Mouse (Mus musculus) T-helper 17 cell (primary cell): ENCODE data around the gene Kbtbd3.

Source experiments
- in situ Hi-C, 2 experiments: fragments of 300-600 bp; cut with MboI, MseI; formaldehyde crosslinking; loops; 1 replicate in 1 of 2; 2 replicates in 1 of 2; pipeline ENCODE4 v1.15.1; 2025; ENCODE audit warnings: high pct_unique_total_duplicates in 2 of 2

Kbtbd3 gene

DNA sequence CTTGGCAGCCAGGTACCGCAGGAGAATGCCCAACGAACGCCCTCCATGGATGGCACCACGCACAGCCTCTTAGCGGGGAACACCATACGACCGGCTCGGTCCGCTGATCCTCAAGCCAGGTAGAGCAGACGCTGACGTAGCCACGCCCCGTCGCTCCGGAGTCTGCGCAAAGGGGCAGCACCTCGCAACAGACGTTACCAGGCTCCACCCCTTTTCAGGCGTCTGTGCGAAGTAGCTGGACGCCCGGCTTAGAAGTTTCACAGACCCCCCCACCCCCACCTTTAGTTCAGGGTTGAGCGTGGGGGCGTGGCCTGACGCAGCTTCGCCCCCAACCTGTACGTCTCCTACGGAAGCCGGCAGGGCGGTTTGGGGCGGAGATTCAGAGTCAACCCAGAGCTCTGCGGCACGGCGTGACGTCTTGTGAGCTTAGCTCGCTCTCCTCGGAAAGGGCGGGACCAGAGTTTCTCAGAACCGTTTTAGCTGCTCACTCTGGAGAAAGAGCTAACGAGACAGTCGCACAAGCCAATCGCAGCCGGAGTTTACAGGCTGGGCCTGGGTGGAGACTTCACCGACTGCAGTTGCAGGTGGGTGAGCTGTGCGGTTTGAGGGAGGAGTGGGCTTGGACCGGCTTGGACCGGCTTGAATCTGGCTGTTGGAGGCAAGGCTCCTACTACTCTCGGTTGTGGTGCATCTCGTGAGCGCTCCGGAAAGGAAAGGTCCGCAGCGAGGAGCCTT is at the start of gene Kbtbd3, which contains the start of gene Aasdhppt:
Gene Kbtbd3, plus strand, starts transcription at position 483 of the 735 bp plus-strand sequence.
Gene Aasdhppt, minus strand, starts transcription at position 121 of the 735 bp plus-strand sequence.
- in situ Hi-C loops, result loop anchor here (5.0 to 25.0 kb wide), 4 partner anchors 68 to 975 kb away; partner anchors contain the start of genes Alkbh8 (in 2 of the 2), Msantd4 (in 2 of the 2) and Cwf19l2 (in 1 of the 2)

DNA sequence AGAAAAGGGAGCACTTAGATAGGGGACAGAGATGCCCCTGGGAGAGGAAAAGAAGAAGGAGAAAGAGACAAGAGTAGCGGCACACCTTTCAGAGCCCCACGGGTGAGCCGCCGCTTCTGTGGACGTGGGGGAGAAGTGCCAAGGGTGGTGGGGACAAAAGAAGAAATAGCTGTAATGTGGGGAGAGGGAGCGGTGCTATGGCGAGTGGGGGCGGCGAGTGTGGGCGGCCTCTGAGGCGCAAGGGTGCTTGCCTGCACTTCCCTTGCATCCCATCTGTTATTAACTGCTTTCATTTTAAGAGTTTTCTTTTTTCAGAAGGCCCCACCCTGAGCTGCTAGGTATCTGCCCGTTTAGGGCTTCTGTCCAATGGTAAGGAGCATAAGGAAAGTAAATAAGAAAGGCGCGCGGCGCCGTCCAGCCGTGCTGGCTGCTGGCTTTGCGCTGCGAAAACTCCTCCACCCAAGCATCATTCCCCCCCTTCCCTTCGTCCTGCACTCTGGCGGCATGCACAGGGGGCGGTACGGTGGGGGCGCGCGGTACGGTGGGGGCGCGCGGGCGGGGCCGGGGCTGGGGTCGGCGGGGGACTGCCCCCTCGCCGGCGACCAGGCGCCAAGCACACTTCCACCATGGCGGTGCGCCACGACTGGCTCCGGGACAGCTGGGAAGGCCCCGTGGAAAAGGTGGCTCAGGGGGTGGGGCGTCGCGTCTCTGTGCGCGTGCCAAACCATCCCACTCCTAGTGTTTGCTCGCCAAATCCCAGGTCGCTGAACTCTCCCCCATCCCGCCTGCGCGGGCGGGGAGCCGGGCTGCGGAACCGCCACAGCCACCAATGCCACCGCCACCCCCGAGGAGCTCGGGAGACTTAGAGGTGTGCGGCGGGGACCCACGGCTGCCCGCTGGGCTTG is 49.5 kb upstream of the Kbtbd3 start:
- in situ Hi-C loops, result no loop called here

DNA sequence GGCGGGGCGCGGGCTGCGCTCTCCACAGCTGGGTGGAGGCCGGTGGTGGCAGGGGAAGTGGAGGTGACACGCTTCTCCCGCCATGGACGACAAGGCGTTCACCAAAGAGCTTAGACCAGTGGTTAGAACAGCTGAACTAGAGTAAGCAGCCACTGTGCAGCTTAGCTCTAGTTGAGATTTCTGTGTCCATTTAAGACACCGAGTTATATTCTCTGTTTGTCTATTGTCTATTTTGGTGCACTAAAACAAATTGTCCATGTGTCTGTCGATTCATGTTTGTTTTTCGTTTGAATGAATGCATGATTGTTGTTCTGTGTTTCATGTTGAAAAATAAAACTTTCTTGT is 48.9 kb upstream of the Kbtbd3 start:
- in situ Hi-C loops, result no loop called here

DNA sequence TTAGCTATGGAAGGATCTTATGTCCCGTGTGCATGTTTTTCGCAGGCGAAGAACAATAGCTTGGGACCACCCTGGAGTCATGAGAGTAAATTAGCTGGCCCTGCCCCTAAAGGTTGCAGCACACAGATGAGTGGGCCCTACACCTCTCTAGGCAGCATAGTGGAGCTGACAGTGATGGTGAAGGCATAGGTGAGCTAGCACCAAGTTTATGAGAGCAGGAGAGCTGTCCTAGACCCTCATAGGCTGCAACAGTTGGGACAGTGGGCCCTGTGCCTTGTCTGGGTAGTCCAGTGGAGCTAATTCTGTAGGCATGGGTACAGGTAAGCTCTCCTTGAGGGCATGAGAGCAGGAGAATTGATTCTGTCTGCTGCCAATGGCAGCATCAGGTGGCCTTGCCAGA is 42.8 kb upstream of the Kbtbd3 start:
- in situ Hi-C loops, result no loop called here

DNA sequence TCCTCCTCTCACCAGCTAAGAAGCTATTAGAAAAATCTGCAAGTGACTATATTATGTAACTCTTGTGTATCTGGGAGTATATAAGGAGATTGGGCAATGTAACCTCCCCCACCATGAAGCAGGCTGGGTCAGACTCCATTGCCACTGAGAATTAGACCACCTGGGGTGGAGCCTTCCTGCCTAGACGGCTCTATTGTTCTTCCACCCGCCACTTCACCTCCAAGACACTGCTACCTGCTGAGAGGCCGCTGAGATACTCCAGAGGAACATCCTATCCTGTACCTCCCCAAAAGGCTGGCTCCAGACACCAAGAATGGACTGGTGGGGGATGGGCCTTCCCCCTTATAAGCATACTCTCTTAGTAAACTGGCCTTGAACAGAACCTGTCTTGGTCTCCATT is 25.8 kb upstream of the Kbtbd3 start:
- in situ Hi-C loops, result no loop called here

DNA sequence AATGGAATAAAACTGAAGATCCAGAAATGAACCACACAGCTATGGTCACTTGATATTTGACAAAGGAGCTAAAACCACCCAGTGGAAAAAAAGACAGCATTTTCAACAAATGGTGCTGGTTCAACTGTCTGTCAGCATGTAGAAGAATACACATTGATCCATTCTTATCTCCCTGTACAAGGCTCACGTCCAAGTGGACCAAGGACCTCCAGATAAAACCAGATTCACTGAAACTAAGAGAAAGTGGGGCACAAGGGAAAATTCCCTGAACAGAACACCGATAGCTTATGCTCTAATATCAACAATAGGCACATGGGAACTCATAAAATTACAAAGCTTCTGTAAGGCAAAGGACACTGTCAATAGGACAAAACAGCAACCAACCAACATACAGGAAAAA is 9.2 kb upstream of the Kbtbd3 start:
- in situ Hi-C loops, result loop anchor here (10.0 to 25.0 kb wide), 3 partner anchors 888 to 966 kb away; partner anchors contain the start of genes Alkbh8 (in 2 of the 2) and Cwf19l2 (in 1 of the 2)

DNA sequence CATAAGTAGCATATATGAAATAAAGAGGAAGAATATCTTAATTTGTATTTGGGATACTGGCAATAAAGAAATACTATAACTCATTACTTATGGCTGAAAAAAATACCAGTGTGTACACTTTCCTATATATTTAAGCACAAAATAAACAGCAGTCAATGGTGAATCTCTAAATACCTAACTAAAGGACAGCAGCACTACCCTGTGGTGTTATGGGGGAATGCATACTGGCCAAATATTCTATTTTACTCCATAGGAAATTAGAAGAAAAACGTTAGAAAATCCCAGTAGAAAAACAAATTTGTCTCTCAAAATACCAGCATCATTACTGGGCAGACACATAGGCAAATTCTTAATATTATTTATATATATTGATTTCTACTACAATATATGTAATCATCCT is 4.8 kb upstream of the Kbtbd3 start:
- in situ Hi-C loops, result loop anchor here (5.0 to 25.0 kb wide), 4 partner anchors 72 to 970 kb away; partner anchors contain the start of genes Alkbh8 (in 2 of the 2), Msantd4 (in 2 of the 2) and Cwf19l2 (in 1 of the 2)

DNA sequence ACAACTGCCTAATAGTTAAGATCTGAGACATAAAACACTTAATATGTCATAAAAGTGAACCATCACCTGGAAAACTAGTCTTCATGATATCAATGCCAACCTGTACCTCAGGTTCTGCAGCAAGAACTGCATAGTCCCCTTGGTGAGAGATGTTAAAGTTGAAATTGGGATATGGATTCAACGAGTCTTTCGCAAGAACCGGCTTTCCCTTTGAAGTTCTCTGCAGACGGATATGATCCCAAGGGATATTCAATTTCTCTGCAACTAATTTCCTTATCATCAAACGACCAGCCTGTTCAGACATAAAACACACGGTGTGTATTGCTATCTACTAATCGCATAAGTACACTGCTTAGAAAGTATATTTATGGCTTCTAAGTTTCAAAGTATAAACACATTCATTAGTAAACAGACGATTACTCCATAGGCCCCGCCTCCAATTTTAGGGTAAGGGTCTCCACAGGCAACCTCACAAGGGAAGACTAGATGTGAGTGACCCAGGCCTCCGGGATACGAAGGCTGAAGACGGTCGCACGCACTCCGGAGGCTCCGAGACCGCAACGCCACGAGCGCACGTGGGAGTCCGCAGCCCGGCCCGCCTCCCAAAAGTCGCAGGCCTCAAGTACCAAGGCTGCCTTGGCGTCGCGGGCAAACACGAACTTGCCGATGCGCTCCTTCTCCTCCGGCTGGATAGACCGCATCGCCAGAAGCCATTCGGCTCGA is 844 bp upstream of the Kbtbd3 start:
- in situ Hi-C loops, result loop anchor here (5.0 to 25.0 kb wide), 4 partner anchors 69 to 974 kb away; partner anchors contain the start of genes Alkbh8 (in 2 of the 2), Msantd4 (in 2 of the 2) and Cwf19l2 (in 1 of the 2)

DNA sequence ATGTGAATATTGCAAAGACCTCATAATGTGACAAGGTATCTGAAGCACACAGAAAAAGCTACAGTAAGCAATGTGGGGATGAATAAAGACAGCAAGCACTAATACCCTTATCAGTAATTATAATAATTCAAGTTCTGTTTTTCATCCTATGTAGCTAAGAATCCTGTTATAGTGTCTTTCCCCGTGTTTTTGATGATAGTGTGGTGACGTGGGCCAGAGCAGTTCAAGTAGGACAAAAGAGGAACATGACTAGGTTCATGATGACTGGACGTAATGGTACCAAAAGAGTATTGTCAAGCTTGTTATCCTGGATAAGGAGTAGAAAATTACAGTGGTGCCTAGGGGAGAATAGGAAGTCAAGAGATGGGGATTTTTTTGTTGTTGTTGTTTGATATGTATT is 1.1 kb downstream of the Kbtbd3 start:
- in situ Hi-C loops, result loop anchor here (25.0 kb wide), 2 partner anchors 898 to 973 kb away; partner anchors contain the start of genes Alkbh8 (in 1 of the 2) and Cwf19l2 (in 1 of the 2)

DNA sequence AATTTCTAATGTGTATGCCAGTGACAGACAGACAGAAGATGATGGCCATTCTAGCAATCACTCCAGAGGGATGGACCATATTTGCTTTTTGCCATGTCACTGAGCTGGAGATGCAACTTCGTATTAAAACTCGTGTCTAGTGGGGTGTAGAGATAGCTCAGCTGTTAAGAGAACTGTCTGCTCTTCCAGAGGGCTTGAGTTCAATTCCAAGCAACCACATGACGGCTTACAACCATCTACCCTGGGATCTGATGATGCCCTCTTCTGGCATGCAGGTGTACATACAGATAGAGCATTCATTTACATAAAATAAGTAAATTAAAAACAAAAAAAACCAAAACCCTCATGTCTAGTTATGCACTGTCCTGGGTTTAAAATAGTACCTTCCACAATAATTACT is 1.5 kb downstream of the Kbtbd3 start:
- in situ Hi-C loops, result loop anchor here (25.0 kb wide), 2 partner anchors 899 to 974 kb away; partner anchors contain the start of genes Alkbh8 (in 1 of the 2) and Cwf19l2 (in 1 of the 2)

DNA sequence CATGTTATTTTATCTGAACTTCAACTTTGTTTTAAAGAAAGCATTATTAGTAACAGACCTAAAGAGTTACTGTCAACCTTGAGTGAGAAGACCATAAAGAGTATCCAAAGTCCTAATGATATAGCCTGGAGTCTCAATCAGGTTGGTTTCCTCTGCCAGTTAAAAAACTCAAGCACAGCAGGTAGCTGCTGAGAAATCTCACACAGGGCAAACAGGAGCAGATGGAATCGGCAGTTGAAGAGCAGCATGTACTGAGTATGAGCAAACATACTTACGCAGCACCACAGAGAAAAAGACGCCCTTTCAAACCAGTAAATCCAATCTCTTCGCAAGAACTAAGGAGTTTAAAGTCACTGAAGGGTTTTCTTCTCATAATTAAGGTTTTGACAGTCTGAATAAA is 4.3 kb downstream of the Kbtbd3 start:
- in situ Hi-C loops, result loop anchor here (25.0 kb wide), 2 partner anchors 902 to 977 kb away; partner anchors contain the start of genes Alkbh8 (in 1 of the 2) and Cwf19l2 (in 1 of the 2)

DNA sequence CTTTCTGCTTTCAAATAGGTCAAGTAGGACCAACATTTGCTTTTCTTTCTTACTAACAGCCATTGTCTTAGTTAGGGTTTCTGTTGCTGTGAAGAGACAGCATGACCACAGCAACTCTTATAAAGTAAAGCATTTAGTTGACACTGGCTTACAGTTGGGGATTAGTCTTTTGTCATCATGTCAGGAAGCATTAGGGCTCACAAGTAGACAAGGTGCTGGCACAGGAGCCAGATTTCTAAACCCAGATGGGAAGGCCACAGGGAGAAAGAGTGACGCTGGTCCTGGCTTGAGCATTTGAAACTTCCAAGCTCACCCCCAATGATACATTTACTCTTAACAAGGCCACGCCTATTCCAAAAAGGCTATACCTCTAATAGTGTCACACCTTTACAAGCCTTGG is 6.1 kb downstream of the Kbtbd3 start:
- in situ Hi-C loops, result loop anchor here (25.0 kb wide), 2 partner anchors 903 to 978 kb away; partner anchors contain the start of genes Alkbh8 (in 1 of the 2) and Cwf19l2 (in 1 of the 2)

DNA sequence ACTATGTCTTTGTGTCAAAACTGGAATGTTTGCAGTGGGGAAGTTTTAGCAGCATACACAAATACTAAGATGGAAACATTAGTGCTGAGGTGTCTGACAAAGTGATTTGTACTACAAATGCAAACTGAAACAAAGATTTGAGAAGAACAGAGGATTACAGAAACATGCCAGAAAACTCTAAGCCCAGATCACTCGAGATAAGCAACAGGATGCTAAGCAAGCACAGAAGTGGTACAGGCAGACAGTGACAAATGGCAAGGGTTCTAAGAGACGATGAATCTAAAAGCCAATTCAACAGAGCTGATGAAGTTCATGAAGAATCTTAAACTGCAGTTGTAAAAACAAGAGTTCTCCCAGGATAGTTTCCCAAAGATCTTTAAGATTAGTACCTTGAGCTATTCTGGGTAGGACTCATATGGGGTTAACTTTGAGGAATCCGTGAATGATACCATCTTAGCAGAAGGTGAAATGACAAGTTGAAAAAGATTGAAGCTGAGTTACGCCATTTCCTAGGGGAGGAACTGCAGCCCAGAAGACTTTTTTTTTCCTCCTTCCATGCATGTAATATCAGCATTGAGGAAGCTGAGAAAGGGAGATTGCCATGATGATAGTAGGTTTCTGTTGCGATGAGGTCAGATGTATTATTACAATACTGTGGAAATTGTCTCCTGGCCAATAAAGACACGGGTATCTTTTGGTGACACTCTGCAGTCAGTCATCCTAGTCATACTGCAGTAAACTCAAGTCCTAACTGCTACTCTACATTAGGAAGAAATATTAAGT is 9.5 kb downstream of the Kbtbd3 start:
- in situ Hi-C loops, result loop anchor here (25.0 kb wide), 2 partner anchors 907 to 982 kb away; partner anchors contain the start of genes Alkbh8 (in 1 of the 2) and Cwf19l2 (in 1 of the 2)

DNA sequence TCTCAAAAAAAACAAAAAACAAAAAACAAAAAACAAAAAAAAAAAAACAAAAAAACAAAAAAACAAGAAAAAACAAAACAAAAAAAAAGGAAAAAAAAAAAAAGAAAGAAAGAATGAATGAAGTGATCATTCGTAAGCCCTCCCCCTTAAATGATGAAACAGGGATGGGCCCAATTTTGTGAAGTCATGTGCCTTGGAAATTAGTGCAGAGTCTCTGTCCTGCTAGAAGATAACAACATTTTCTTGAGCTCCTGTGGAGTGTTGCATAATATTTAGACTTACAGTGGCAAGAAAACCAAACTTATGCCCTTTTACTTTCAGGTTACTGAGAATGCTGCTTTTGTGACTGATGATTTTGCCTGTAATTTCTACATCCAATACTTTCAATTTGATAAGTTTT is 43.5 kb downstream of the Kbtbd3 start:
- in situ Hi-C loops, result no loop called here

DNA sequence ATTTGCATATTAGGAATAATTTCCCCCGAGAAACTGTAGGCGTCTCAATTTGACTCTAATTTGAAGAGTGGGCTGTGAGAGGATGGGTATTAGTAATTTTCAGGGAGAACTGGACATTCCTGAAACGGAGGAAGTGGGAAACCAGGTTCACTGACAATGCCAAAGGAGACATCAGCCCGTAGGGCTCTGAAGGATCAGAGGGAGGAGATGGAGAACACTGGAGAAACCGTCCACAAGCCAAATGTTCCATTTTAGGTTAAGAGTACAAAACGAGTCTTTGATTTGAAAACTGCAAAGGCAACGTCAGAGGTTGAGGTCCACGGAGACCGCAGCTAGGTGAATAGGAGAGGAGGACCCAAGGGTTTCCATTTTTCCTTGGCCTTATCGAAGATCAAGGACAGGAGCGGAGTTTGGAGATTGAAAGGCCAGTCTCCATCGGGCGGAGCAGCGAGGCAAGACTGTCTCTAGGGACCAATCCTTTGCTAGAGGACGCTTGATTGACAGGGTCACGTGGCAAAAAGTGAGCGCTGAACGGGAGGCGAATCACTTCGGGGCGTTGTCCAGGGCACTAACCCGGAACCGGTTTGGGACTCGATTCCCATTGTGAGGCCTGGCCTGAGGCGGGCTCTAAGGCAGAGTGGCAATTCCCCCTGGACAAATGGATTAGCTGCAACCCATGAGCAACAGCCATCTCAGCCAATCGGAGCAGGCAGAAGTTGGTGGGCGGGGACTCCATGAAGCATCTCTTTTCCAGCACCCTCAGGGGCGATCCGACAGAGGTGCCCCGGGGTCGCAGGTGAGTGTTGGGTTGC is 66.4 kb downstream of the Kbtbd3 start, which contains the start of gene Msantd4:
Gene Msantd4, plus strand, starts transcription at position 735 of the 812 bp plus-strand sequence.
- in situ Hi-C loops, result loop anchor here (5.0 kb wide), 3 partner anchors 69 to 1034 kb away; partner anchors contain the start of genes Aasdhppt (in 2 of the 2), Kbtbd3 (in 2 of the 2) and Cwf19l2 (in 1 of the 2)

DNA sequence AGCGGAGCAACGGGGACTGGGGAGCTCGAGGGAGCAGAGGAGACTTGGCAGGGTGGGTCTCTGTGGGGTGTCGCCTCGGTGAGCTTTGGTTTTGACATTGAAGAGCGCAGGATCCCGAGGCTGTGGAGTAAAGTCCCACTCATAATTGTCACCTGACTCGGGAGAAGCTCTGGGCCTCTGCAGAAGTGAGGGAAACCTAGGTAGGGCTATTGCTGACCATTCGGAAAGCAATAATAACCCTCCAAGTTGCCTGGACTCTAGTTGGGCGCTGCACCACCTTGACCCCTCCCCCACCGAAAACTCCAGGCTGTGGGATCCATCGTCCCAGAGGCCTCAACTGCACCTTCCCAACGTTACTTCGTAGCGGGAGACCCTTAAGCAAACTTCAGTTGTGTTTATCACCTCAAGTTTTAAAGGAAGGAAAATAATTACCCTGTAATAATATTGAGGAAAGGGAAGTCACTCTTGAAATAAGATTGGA is 67.0 kb downstream of the Kbtbd3 start:
- in situ Hi-C loops, result loop anchor here (5.0 kb wide), 3 partner anchors 69 to 1034 kb away; partner anchors contain the start of genes Aasdhppt (in 2 of the 2), Kbtbd3 (in 2 of the 2) and Cwf19l2 (in 1 of the 2)
